Mouse (Mus musculus) brain, embryonic 14.5 days (tissue): ENCODE measurements around the gene Snx21.
A peak's percentile ranks its signal among the peaks of the same experiment; 100 is the strongest.

ENCODE experiments used
- CTCF ChIP-seq: fragments of 200-500 bp; IDR thresholded peaks from 2 replicates; pipeline ENCODE4 v1.5.1; 2012; ENCODE audit warnings: inconsistent platforms, mild to moderate bottlenecking, moderate library complexity, borderline replicate concordance; ENCODE audit not compliant: insufficient read depth, insufficient read length; ENCODE audit errors: extremely low read depth
- POLR2A ChIP-seq: fragments of 200-500 bp; IDR thresholded peaks from 2 replicates; pipeline ENCODE4 v1.6.1; 2012; ENCODE audit warnings: mild to moderate bottlenecking, inconsistent platforms, borderline replicate concordance; ENCODE audit not compliant: poor library complexity, insufficient read depth, insufficient read length, severe bottlenecking; ENCODE audit errors: extremely low read depth

GRCm38 (mm10) chr2:164794293-164794692, 8.7 kb downstream of the Snx21 start:
- peak; percentile 89 for TF ChIP-seq CTCF
- TF ChIP-seq POLR2A: no peak
